11 mouse cellular contexts compared by ENCODE assay signal in genomic region chr11:108926345-108927092, GRCm38 (mm10). TPM values are rescaled to one million over a fixed set of nuclear protein-coding genes. Genes with fewer than 3 reads are reported as not detected.
A peak's percentile ranks its signal among the peaks of the same experiment; 100 is the strongest.
DNase-seq lines count a peak whose midpoint lies in the region; ATAC-seq and TF ChIP-seq lines count a peak whose summit lies in the region.
"Had no signal": no experiment of that assay in that cellular context is flagged by ENCODE, and none has a peak within 500 bp of the region (broad histone marks: within the 10 kb centered on the region; RNA-seq: fewer than 3 reads in every experiment).

No protein-coding gene starts in this region.

- TF ChIP-seq EP300 in heart, postnatal 0 days (IDR thresholded peaks at IDR 0.05; ENCODE audit: low read depth), result no peak

- ATAC-seq in heart, postnatal 0 days (ENCODE audit: insufficient read depth, low read depth), result no peak
- no peak for ATAC-seq in embryonic facial prominence, embryonic 14.5 days (ENCODE audit: low read depth)
- no peak for ATAC-seq in hindbrain, embryonic 11.5 days (ENCODE audit: low FRiP score)
- no peak for ATAC-seq in midbrain, embryonic 15.5 days (replicated peaks)
- ATAC-seq in megakaryocyte, adult 5-6 weeks (ENCODE audit: poor library complexity, severe bottlenecking), result no peak

- DNase-seq in heart, postnatal 0 days (ENCODE audit: low spot score), result no peak
- no peak for DNase-seq in heart, postnatal 14 days
- DNase-seq in embryonic facial prominence, embryonic 14.5 days (ENCODE audit: low spot score), result no peak
- no peak for DNase-seq in hindbrain, embryonic 11.5 days (ENCODE audit: low spot score)
- DNase-seq in spleen, postnatal 4 days (ENCODE audit: low spot score in 2 of 2), result no peak
- DNase-seq in left cerebral cortex, adult 9 months (ENCODE audit: low spot score in 2 of 2), result no peak
- DNase-seq: retina, postnatal 1 day; thymus, adult 2 months had no signal

- TF ChIP-seq CTCF in heart, postnatal 0 days (IDR thresholded peaks at IDR 0.05; ENCODE audit: low read depth), result no peak

- 0 out of 2 replicates have a peak overlapping the region, but pooled peaks have one; percentile 18 for H3K27ac ChIP-seq in heart, postnatal 0 days (ENCODE audit: low read depth)
- H3K27ac ChIP-seq in embryonic facial prominence, embryonic 14.5 days (replicated peaks; ENCODE audit: low read depth, low read length), result no peak overlapping the region
- peak overlapping the region; percentile 40 for H3K27ac ChIP-seq in hindbrain, embryonic 11.5 days (ENCODE audit: low read depth, low read length)
- H3K27ac ChIP-seq in midbrain, embryonic 15.5 days, result 0 out of 2 replicates have a peak overlapping the region, but pooled peaks have one; percentile 30
- H3K27ac ChIP-seq: macrophage had no signal

- intact Hi-C loops in heart, postnatal 14 days (cut with DNase I), result loop anchor here (5.0 to 10.0 kb wide), 3 partner anchors 266 to 902 kb away; partner anchors contain the start of gene Cep112

- H3K4me1 ChIP-seq in heart, postnatal 0 days (ENCODE audit: control insufficient read depth, insufficient read depth), result peaks cover 23% of the 10 kb centered on the region
- peaks cover 63% of the 10 kb centered on the region for H3K4me1 ChIP-seq in embryonic facial prominence, embryonic 14.5 days (ENCODE audit: control insufficient read depth, insufficient read depth, low read length)
- H3K4me1 ChIP-seq in hindbrain, embryonic 11.5 days (replicated peaks; ENCODE audit: control insufficient read depth, insufficient read depth, low read length), result peaks cover 28% of the 10 kb centered on the region
- peaks cover 95% of the 10 kb centered on the region for H3K4me1 ChIP-seq in midbrain, embryonic 15.5 days

- peaks cover 17% of the 10 kb centered on the region for H3K27me3 ChIP-seq in heart, postnatal 0 days (ENCODE audit: control insufficient read depth, insufficient read depth, low read length)
- H3K27me3 ChIP-seq in embryonic facial prominence, embryonic 14.5 days (replicated peaks; ENCODE audit: control insufficient read depth, insufficient read depth, low read length), result 0 out of 2 replicates have a peak, but pooled peaks cover 3% of the 10 kb centered on the region
- H3K27me3 ChIP-seq in hindbrain, embryonic 11.5 days (ENCODE audit: control insufficient read depth, insufficient read depth, low read length), result 0 out of 2 replicates have a peak, but pooled peaks cover 2% of the 10 kb centered on the region
- H3K27me3 ChIP-seq in midbrain, embryonic 15.5 days (replicated peaks), result no peaks in the 10 kb centered on the region

- 40% methylated on average over 10 of the region's 10 CpGs for WGBS in heart, postnatal 0 days
- 23% methylated on average over 10 of the region's 10 CpGs for WGBS in embryonic facial prominence, embryonic 14.5 days
- WGBS in hindbrain, embryonic 11.5 days, result 44% methylated on average over 10 of the region's 10 CpGs
- 37% methylated on average over 10 of the region's 10 CpGs for WGBS in midbrain, embryonic 15.5 days

- H3K4me2 ChIP-seq in heart, postnatal 0 days (ENCODE audit: low read depth, low read length), result 0 out of 2 replicates have a peak overlapping the region, but pooled peaks have one; percentile 2
- peak overlapping the region; percentile 60 for H3K4me2 ChIP-seq in embryonic facial prominence, embryonic 14.5 days (ENCODE audit: low read depth, low read length)
- H3K4me2 ChIP-seq in hindbrain, embryonic 11.5 days (replicated peaks; ENCODE audit: low read depth, low read length), result peak overlapping the region; percentile 86
- H3K4me2 ChIP-seq in midbrain, embryonic 15.5 days, result peak overlapping the region; percentile 94

- no peaks in the 10 kb centered on the region for H3K36me3 ChIP-seq in heart, postnatal 0 days (replicated peaks; ENCODE audit: control insufficient read depth, insufficient read depth, low read length)
- H3K36me3 ChIP-seq in embryonic facial prominence, embryonic 14.5 days (ENCODE audit: control insufficient read depth, insufficient read depth, low read length), result peaks cover 20% of the 10 kb centered on the region
- H3K36me3 ChIP-seq in hindbrain, embryonic 11.5 days (ENCODE audit: control insufficient read depth, insufficient read depth, low read length), result peaks cover 3% of the 10 kb centered on the region; the same call in 1 of the 2 replicates
- no peaks in the 10 kb centered on the region for H3K36me3 ChIP-seq in midbrain, embryonic 15.5 days (replicated peaks)

- H3K9me3 ChIP-seq in heart, postnatal 0 days (replicated peaks; ENCODE audit: control insufficient read depth, low read length), result no peaks in the 10 kb centered on the region
- H3K9me3 ChIP-seq in embryonic facial prominence, embryonic 14.5 days (ENCODE audit: control insufficient read depth, low read length), result no peaks in the 10 kb centered on the region
- no peaks in the 10 kb centered on the region for H3K9me3 ChIP-seq in hindbrain, embryonic 11.5 days (ENCODE audit: control insufficient read depth, low read length)
- H3K9me3 ChIP-seq in midbrain, embryonic 15.5 days, result no peaks in the 10 kb centered on the region

- H3K9ac ChIP-seq in heart, postnatal 0 days (replicated peaks; ENCODE audit: low read depth, low read length), result no peak overlapping the region
- peak overlapping the region; percentile 22; the same call in 1 of the 2 replicates for H3K9ac ChIP-seq in embryonic facial prominence, embryonic 14.5 days (ENCODE audit: low read depth, low read length)
- peak overlapping the region; percentile 56 for H3K9ac ChIP-seq in hindbrain, embryonic 11.5 days (ENCODE audit: low read depth, low read length)
- peak overlapping the region; percentile 30 for H3K9ac ChIP-seq in midbrain, embryonic 15.5 days

- no peak overlapping the region for H3K4me3 ChIP-seq in heart, postnatal 0 days (ENCODE audit: low read depth, low read length)
- peak overlapping the region; percentile 6 for H3K4me3 ChIP-seq in embryonic facial prominence, embryonic 14.5 days (ENCODE audit: low read depth, low read length)
- peak overlapping the region; percentile 96 for H3K4me3 ChIP-seq in hindbrain, embryonic 11.5 days (ENCODE audit: low read depth, low read length)
- H3K4me3 ChIP-seq in midbrain, embryonic 15.5 days, result peak overlapping the region; percentile 23

RNA-seq across cellular contexts. Expression of gene Axin2, which starts 6.4 kb away (rescaled TPM):
- 2.8 and 8.5 TPM in 2 replicates for total RNA-seq in heart, postnatal 0 days (2014; rRNA removed; ENCODE audit: low replicate concordance)
- 0.78 and 0.90 TPM in 2 replicates for polyA plus RNA-seq in heart, postnatal 0 days (2015; fragmentation: Nextera tagmentation; extraction: Ambion mirVana)
- 1 to 10 TPM; 5.3 to 5.7 TPM for total RNA-seq in heart, postnatal 14 days (2021)
- polyA plus RNA-seq in embryonic facial prominence, embryonic 14.5 days (2014; fragmentation: Nextera tagmentation; extraction: Ambion mirVana), result 11.4 and 11.8 TPM in 2 replicates
- polyA plus RNA-seq in hindbrain, embryonic 11.5 days (2014; fragmentation: Nextera tagmentation; extraction: Ambion mirVana), result 20.1 and 26.5 TPM in 2 replicates
- polyA plus RNA-seq in midbrain, embryonic 15.5 days (2015; fragmentation: Nextera tagmentation; extraction: Ambion mirVana), result 13.2 and 13.5 TPM in 2 replicates
- total RNA-seq in megakaryocyte, adult 5-6 weeks (2015), result 1.8 and 3.1 TPM in 2 replicates
- 1.3 and 1.5 TPM in 2 replicates for total RNA-seq in megakaryocyte, adult 5-6 weeks (2017)
- polyA plus RNA-seq: macrophage had no signal

Comparison
In these comparisons a context has a peak if more than half of its experiments do, and no peak if none do; other contexts are left out.
1. H3K4me2 ChIP-seq: peak in every context shown above with its lines; median percentile 94 in midbrain, embryonic 15.5 days; 86 in hindbrain, embryonic 11.5 days; 60 in embryonic facial prominence, embryonic 14.5 days; 2 in heart, postnatal 0 days.